Mouse (Mus musculus) kidney, postnatal 25 days (tissue): ENCODE measurements around the gene Borcs7.

Experiments
- DNase-seq, 2 experiments: peaks; one replicate each; pipeline ENCODE4 v3.0.0; 2021; ENCODE audit warnings: mixed read lengths in 2 of 2

Borcs7 gene

DNA sequence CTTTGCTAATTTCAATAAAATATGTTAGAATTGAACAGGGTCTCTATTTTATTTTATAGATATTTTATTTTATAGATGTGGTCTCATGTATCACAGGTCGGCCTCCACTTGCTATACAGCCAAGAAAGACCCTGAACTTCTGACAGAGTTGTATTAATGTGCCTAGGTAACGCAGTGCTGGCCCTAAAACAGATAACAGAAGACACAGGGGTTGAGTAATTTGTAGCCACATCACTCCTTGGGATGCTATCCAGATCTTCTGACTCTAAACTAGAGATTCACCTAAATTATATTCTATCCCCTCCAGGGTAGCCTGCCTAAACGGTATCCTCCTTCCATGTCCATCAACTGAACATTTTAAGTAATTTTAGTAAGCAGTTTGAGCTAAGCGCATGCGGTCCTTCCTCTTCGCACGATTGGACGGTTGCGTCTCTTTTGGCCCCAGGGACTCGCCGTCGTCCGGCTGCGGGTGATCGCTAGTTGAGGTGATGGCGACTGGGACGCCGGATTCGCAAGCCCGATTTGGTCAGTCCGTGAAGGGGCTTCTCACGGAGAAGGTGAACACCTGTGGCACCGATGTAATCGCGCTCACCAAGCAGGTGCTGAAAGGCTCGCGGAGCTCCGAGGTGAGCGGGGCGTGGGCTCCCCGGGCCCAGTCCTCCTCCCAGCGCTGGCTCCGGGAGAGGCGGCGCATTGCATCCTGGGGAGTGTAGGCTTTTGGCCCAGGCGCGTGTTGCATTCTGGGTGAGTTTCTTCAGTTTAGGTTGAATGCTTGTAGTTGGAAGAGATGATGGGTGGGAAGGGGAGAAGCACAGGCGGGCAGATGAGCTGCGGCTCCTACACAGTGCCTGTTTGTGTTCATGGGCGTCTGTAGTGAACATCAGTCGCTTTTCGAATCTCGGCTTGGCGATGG lies at the start of gene Borcs7:
Borcs7 (plus strand) TSS at position 447 of the 913 bp plus-strand sequence.
- DNase-seq = peak; percentile 88 to 95

GRCm38 (mm10) chr19:46640780-46641179 lies 48.9 kb upstream of the Borcs7 start:
- DNase-seq = no peak

DNA sequence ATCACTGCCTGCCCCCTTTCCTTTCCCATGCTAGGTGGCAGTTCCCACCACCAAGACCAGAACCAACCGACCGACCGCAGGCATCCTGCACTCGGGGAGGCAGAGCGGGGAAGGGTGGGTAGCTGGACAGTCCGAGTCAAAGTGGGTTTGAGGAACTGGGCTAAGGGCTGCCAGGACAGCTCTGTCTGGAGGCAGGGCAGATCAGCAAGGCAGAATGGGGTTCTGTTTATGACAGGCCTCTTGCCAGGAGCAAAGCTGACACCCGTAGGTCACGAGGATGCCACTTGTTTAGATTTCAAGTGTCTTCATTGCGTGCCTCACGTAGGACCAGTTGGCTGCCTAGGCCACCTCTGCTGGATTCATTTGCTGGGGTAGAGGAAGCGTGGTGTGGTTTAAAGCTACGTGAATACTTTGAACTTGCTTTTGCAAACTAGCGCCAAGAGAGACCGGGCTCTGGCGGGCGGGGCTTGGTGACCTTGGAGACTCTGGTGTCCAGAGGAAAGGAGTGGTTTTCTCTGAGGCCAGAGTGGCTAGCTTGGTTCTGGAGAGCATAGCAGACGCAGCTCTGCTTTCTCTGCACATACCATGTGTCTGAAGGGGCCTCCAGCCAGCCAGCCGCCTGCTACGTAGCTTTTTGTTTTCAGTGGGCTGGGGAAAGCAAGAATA lies 48.2 kb upstream of the Borcs7 start:
- DNase-seq = peak; percentile 90 to 94

- peak in 1 of 2 experiments; percentile 30 for DNase-seq
Measured at GRCm38 (mm10) chr19:46642136-46642753, 47.5 kb upstream of the Borcs7 start.

GRCm38 (mm10) chr19:46643236-46643635 lies 46.5 kb upstream of the Borcs7 start:
- no peak for DNase-seq

DNA sequence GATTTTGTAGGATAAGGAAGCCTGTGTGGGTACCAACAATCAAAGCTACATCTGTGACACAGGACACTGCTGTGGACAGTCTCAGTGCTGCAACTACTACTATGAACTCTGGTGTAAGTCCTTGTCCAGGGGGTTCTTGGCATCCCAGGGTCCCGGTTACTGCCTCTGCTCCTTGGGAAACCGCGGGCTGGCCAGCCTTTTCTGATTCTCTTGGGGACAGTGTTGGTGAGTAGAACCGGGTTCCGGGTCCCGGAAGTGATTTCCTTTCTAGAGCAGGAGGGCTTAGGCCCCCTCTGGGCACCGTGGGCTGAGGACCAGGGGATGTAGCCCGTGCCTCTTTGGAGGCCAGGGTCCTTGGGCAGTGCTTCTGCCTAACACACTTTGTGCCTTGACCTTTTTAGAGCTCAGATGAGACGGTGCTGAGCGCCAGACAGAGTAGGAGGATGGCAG lies 45.3 kb upstream of the Borcs7 start:
- peak in 1 of 2 experiments; percentile 28 for DNase-seq

- DNase-seq = peak; percentile 68 to 85
Measured at GRCm38 (mm10) chr19:46644793-46645602, 44.7 kb upstream of the Borcs7 start.

GRCm38 (mm10) chr19:46646041-46646481 lies 43.6 kb upstream of the Borcs7 start:
- DNase-seq = peak; percentile 58 to 89

DNA sequence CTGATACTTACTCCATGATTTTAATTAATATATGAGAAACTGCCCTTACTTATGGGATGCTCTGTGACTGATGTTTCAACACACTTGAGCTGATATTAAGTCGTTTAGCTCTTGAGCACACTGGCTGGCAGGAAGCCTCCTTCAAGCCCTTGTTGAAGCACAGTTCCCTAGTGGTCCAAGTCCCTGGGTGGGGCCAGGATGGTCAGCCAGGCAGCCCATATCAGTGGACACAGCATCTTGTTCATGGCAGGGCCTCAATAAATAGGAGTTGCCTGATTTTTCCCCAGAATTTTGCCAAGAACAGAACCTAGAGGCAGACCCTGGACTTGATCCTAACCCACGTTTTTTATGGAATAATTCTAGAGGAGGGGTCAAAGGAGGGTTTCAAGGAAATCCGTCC lies 42.5 kb upstream of the Borcs7 start:
- DNase-seq = peak in 1 of 2 experiments; percentile 42

- DNase-seq = peak in 1 of 2 experiments; percentile 48
Measured at GRCm38 (mm10) chr19:46647850-46648249, 41.9 kb upstream of the Borcs7 start.

- peak in 1 of 2 experiments; percentile 36 for DNase-seq
Measured at GRCm38 (mm10) chr19:46648565-46648964, 41.1 kb upstream of the Borcs7 start.

DNA sequence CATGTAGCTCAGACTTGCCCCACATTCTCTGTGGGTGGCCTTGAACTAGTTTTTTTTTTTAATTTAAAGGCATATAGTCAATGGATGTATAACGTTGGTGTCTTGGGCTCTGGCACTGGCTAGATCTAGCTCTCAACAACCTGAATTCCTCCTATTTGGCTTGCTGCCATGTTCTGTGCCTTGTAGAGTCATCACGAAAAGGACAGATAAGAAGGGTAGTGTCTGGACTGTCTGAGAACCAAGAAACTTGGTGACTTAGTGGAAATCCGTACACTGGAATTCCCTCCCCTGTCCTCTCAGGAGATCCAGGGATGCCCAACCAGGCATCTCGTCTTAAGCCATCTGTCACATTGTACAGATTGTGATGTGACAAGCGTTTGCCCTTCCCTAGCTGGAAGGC lies 36.5 kb upstream of the Borcs7 start:
- DNase-seq = no peak

GRCm38 (mm10) chr19:46653616-46654235 lies 36.0 kb upstream of the Borcs7 start:
- no peak for DNase-seq

- no peak for DNase-seq
Measured at GRCm38 (mm10) chr19:46655626-46656025, 34.1 kb upstream of the Borcs7 start.

DNA sequence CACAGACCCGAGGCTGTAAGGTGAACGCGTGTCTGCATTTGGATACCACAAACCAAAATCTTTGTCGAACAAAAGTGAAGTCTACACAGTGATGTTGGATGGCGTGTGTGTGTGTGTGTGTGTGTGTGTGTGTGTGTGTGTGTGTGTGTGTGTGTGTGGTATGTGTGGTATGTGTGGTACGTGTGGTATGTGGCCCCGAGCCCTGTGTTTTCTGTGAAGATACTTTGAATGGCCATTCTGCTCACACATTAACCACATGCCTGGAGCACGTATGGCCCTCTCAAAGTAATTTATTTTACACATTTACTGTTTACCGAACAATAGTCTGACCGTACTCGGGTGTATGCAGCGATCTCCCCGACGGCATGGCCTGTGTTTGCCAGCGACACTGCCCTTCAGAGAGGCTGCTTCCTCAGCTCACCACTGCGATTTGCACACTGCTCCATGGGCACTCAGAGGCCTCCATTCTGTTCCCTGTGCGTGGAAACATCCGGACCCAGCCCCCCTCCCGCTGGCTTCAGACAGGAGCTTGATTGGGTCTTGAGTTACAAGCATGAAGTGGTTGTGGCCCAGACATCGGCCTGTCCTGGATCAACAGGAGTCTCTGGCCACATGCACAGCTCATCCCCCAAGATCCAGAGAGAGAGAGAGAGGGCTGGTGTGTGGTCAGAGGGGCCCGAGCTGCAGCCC lies 33.4 kb upstream of the Borcs7 start:
- DNase-seq = no peak

DNA sequence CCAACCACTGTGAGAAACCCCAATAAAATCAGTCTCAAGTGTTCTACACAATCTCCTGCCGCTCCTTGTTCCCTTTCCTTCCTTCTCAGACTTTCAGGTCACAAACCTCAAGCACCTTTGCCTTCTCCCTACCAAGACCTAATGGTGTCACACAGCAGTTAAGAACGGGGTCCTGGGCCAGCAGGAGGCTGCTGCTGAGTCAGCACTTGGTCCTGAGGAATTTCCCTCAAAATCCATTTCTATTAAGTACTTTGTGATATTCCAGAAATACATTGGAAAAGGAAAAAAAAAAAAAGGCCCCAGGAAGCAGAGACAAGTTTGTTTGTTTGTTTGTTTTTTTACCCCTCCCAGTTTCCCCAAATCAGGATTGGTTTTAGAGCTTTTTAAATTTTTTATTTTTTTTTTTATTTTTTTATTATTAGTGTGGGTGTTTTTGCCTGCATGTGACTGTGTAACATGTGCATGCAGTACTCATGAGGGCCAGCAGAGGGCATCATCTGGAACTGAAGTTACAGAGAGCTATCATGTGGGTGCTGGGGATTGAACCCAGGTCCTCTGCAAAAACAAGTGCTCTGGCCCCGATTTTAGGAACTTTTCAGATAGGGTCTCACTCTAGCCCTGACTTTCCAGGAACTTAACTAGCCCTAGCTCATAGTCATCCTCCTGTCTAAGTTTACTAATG lies 32.2 kb upstream of the Borcs7 start:
- DNase-seq = peak in 1 of 2 experiments; percentile 61

DNA sequence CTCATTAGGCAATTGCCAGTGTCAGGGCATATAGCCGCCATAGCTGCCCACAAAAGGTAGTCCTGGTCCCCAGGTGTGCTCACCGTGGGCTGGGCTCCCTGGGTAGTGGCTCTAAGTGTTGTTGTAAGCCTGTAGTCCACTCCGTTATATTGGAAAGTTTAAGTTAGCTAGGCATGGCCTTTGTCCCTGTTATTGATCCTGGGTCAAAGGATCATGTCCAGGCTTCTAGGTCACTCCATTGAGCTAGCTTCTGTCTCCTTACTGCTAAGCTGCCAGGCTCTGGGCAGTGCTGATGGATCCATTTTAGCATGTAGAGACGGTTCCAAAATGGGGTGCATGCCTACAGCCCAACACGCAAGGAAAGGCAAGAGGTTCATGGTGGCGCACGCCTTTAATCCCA lies 31.4 kb upstream of the Borcs7 start:
- no peak for DNase-seq

GRCm38 (mm10) chr19:46658851-46659250 lies 30.9 kb upstream of the Borcs7 start:
- peak in 1 of 2 experiments; percentile 76 for DNase-seq

DNA sequence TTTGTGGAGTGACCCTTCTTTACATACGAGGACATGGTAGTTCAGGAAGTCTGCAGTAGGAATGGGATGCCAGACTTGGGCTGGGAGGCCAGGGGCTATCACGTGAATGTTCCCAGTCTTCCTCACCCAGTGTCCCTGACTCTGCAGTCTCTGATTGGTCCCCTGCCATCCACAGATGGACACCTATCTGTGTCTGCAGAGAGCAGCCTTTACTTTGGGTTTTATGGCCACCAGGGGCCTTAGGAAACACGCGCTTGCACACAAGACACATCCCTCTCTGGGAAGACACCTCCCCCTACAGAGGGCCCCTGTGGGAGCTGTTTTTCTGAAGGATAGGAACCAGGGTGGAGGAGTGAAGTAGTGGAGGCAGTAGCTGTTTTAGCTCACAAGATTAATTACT lies 28.2 kb upstream of the Borcs7 start:
- DNase-seq = no peak

- DNase-seq = no peak
Measured at GRCm38 (mm10) chr19:46662214-46662613, 27.5 kb upstream of the Borcs7 start.

DNA sequence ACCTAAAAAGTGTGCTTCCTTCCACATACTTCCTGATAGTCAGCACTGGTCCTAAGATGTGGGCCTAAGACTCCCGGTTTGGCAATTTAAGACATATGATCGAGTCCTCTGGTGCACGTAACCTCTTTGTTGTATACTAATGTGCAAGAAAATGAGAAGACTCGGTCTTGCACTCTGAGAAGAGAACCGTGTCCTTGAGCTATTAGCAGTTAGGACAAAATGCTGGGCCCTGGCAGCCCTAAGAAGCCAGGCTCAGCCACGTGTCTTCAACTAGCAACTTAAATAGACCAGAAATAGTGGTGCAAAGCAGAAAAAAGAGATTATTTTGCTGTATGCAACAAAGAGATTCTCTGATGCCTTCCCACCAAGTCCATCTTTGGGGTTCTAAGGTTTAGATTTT lies 26.9 kb upstream of the Borcs7 start:
- DNase-seq = no peak
